Mouse (Mus musculus): ENCODE measurements around the gene Sema4c. TPM values are rescaled to one million over a fixed set of nuclear protein-coding genes. Genes with fewer than 3 reads are reported as not detected.

Gene Sema4c
- total and polyA plus RNA-seq, 3 experiments = 0.19 to 1.4 TPM; not detected in 1

DNA sequence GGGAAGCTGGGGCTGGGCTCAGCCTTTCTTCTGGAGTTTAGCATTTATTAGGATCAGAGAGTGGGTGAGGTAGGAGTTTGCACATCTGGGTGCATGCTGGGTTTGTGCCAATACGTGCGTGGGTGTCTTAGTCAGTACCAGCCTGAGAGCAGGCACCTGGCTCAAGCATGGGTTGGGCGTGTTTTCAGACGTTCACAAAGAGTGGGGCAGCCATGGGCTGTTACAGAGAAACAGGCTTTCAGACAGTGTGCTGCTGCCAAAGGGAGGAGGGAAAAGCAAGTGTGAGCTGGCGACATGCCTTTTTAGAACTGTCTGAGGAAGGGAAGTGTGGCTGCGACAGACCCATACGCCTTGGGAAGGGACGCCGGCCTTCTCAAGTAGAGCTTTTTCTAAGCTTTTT is 45.2 kb upstream of the Sema4c start:
- no peak for TF ChIP-seq NELFE (IDR thresholded peaks at IDR 0.05; ENCODE audit: low read depth, low read length)
- no peak for TF ChIP-seq BHLHE40 (IDR thresholded peaks at IDR 0.05; ENCODE audit: borderline replicate concordance, low read depth, low read length)
- no peak for TF ChIP-seq CHD2 (IDR thresholded peaks at IDR 0.05; ENCODE audit: low read length)
- no peak for DNase-seq (ENCODE audit: low read depth, low spot score)
- no peaks in the 10 kb centered on the region for H3K36me3 ChIP-seq (ENCODE audit: control insufficient read depth in 1 of 2, insufficient read depth in 2 of 2, low read length in 2 of 2)
- H3K9ac ChIP-seq (ENCODE audit: control insufficient read depth, low read depth, low read length, poor library complexity, severe bottlenecking) = no peak overlapping the region
- H3K9me3 ChIP-seq (replicated peaks; ENCODE audit: insufficient read depth, low read length) = no peaks in the 10 kb centered on the region
- H3K27me3 ChIP-seq (ENCODE audit: control insufficient read depth in 1 of 2, insufficient read depth in 2 of 2, low read length in 2 of 2) = peaks cover 0 to 3% of the 10 kb centered on the region in 2 experiments; a peak in 1 of 4 replicates
- no peaks in the 10 kb centered on the region for H3K79me2 ChIP-seq (ENCODE audit: control insufficient read depth, insufficient read depth, low read length, poor library complexity)
- no peak overlapping the region for H3K4me3 ChIP-seq (ENCODE audit: control insufficient read depth in 1 of 2, insufficient read depth in 1 of 2, low read depth in 2 of 2, low read length in 2 of 2)
- H3K4me1 ChIP-seq (ENCODE audit: control insufficient read depth in 1 of 2, insufficient read depth in 2 of 2, low read length in 2 of 2) = no peaks in the 10 kb centered on the region
- no peak overlapping the region for H3K27ac ChIP-seq (ENCODE audit: control insufficient read depth, low read depth, low read length)

- DNase-seq (ENCODE audit: low read depth, low spot score) = no peak
- H3K4me1 ChIP-seq (ENCODE audit: control insufficient read depth in 1 of 2, insufficient read depth in 2 of 2, low read length in 2 of 2) = no peaks in the 10 kb centered on the region
- TF ChIP-seq USF2 (IDR thresholded peaks at IDR 0.05; ENCODE audit: borderline replicate concordance in 1 of 2, insufficient read depth in 1 of 2, low read depth in 1 of 2, low read length in 2 of 2) (no peak), USF1 (IDR thresholded peaks at IDR 0.05; ENCODE audit: low read depth, low read length) (no peak), POLR2AphosphoS2 (IDR thresholded peaks at IDR 0.05; ENCODE audit: low read length) (no peak), POLR2AphosphoS5 (IDR thresholded peaks at IDR 0.05; ENCODE audit: borderline replicate concordance, low read depth, low read length) (no peak), MAZ (IDR thresholded peaks at IDR 0.05; ENCODE audit: low read depth, low read length) (no peak), GABPA (IDR thresholded peaks at IDR 0.05; ENCODE audit: low read depth, low read length) (no peak), MXI1 (IDR thresholded peaks at IDR 0.05; ENCODE audit: low read depth, low read length) (no peak), MYB (IDR thresholded peaks at IDR 0.05; ENCODE audit: low read depth, low read length) (no peak)
- H3K9ac ChIP-seq (ENCODE audit: control insufficient read depth, low read depth, low read length, poor library complexity, severe bottlenecking) = no peak overlapping the region
- H3K27me3 ChIP-seq (ENCODE audit: control insufficient read depth in 1 of 2, insufficient read depth in 2 of 2, low read length in 2 of 2) = peaks cover 0 to 3% of the 10 kb centered on the region in 2 experiments; a peak in 1 of 4 replicates
- no peaks in the 10 kb centered on the region for H3K9me3 ChIP-seq (replicated peaks; ENCODE audit: insufficient read depth, low read length)
- no peak overlapping the region for H3K4me3 ChIP-seq (ENCODE audit: control insufficient read depth in 1 of 2, insufficient read depth in 1 of 2, low read depth in 2 of 2, low read length in 2 of 2)
- no peak overlapping the region for H3K27ac ChIP-seq (ENCODE audit: control insufficient read depth, low read depth, low read length)
- H3K79me2 ChIP-seq (ENCODE audit: control insufficient read depth, insufficient read depth, low read length, poor library complexity) = no peaks in the 10 kb centered on the region
- H3K36me3 ChIP-seq (ENCODE audit: control insufficient read depth in 1 of 2, insufficient read depth in 2 of 2, low read length in 2 of 2) = no peaks in the 10 kb centered on the region
Observed at GRCm38 (mm10) chr1:36602271-36602670, 44.1 kb upstream of the Sema4c start.

DNA sequence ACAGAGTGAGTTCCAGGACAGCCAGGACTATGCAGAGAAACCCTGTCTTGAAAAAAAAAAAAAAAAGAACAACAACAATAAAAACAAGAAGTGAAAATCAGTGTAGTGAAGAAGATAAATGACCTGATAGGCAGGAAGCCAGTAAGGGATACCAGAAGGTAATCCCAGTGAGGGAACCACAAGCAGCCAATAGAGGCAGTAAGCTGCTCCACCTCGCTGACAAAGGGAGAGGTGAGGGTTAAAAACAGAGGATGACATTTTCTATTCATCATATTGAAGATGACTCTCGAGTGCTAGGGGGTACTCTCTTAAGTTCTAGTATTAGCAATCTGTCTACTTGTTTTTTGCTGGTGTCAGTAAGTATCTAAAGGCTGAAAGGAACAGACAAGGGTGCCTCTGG is 40.3 kb upstream of the Sema4c start:
- Histone ChIP-seq H3K4me1 (ENCODE audit: control insufficient read depth in 1 of 2, insufficient read depth in 2 of 2, low read length in 2 of 2) (no peaks in the 10 kb centered on the region), H3K79me2 (ENCODE audit: control insufficient read depth, insufficient read depth, low read length, poor library complexity) (no peaks in the 10 kb centered on the region), H3K4me3 (ENCODE audit: control insufficient read depth in 1 of 2, insufficient read depth in 1 of 2, low read depth in 2 of 2, low read length in 2 of 2) (no peak overlapping the region), H3K9me3 (replicated peaks; ENCODE audit: insufficient read depth, low read length) (no peaks in the 10 kb centered on the region), H3K9ac (ENCODE audit: control insufficient read depth, low read depth, low read length, poor library complexity, severe bottlenecking) (no peak overlapping the region), H3K27me3 (ENCODE audit: control insufficient read depth in 1 of 2, insufficient read depth in 2 of 2, low read length in 2 of 2) (no peaks in the 10 kb centered on the region; a peak in 1 of 4 replicates), H3K36me3 (ENCODE audit: control insufficient read depth in 1 of 2, insufficient read depth in 2 of 2, low read length in 2 of 2) (no peaks in the 10 kb centered on the region), H3K27ac (ENCODE audit: control insufficient read depth, low read depth, low read length) (no peak overlapping the region)
- DNase-seq (ENCODE audit: low read depth, low spot score) = no peak
- TF ChIP-seq NRF1 (IDR thresholded peaks at IDR 0.05; ENCODE audit: insufficient read depth, low read depth, low read length, poor library complexity, severe bottlenecking) = no peak
- no peak for TF ChIP-seq ZNF384 (IDR thresholded peaks at IDR 0.05; ENCODE audit: low read depth, low read length)
- no peak for TF ChIP-seq E2F4 (IDR thresholded peaks at IDR 0.05; ENCODE audit: borderline replicate concordance, low read depth, low read length)
- no peak for TF ChIP-seq MAX (IDR thresholded peaks at IDR 0.05; ENCODE audit: low read length)
- no peak for TF ChIP-seq MXI1 (IDR thresholded peaks at IDR 0.05; ENCODE audit: low read depth, low read length)
- no peak for TF ChIP-seq RCOR1 (IDR thresholded peaks at IDR 0.05; ENCODE audit: low read depth, low read length)
- no peak for TF ChIP-seq BHLHE40 (IDR thresholded peaks at IDR 0.05; ENCODE audit: borderline replicate concordance, low read depth, low read length)
- TF ChIP-seq RAD21 (IDR thresholded peaks at IDR 0.05; ENCODE audit: low read depth, low read length) = no peak
- no peak for TF ChIP-seq TCF12 (IDR thresholded peaks at IDR 0.05; ENCODE audit: low read depth, low read length)
- TF ChIP-seq NELFE (IDR thresholded peaks at IDR 0.05; ENCODE audit: low read depth, low read length) = no peak
- TF ChIP-seq CHD2 (IDR thresholded peaks at IDR 0.05; ENCODE audit: low read length) = no peak
- no peak for TF ChIP-seq MAZ (IDR thresholded peaks at IDR 0.05; ENCODE audit: low read depth, low read length)
- TF ChIP-seq POLR2AphosphoS2 (IDR thresholded peaks at IDR 0.05; ENCODE audit: low read length) = no peak
- no peak for TF ChIP-seq MYB (IDR thresholded peaks at IDR 0.05; ENCODE audit: low read depth, low read length)
- no peak for TF ChIP-seq MAFK (IDR thresholded peaks at IDR 0.05; ENCODE audit: borderline replicate concordance, low read depth, low read length)
- no peak for TF ChIP-seq ELF1 (IDR thresholded peaks at IDR 0.05; ENCODE audit: low read depth, low read length)
- no peak for TF ChIP-seq ZC3H11A (IDR thresholded peaks at IDR 0.05; ENCODE audit: low read depth, low read length)
